Mouse (Mus musculus) lung, embryonic 14.5 days (tissue): ENCODE measurements around the gene Thsd7a. TPM values are rescaled to one million over a fixed set of nuclear protein-coding genes. Genes with fewer than 3 reads are reported as not detected.
A peak's percentile ranks its signal among the peaks of the same experiment; 100 is the strongest.

Experiments used
- ATAC-seq: fragments of 200-750 bp; cut with Nextera tagmentation; 2 replicates; pipeline ENCODE4 v1.8.0; 2017; ENCODE audit warnings: mild to moderate bottlenecking, moderate TSS enrichment, moderate library complexity; ENCODE audit not compliant: insufficient read depth
- DNase-seq: peaks from one replicate; pipeline ENCODE4 v3.0.0-alpha.2; 2015
- H3K27ac ChIP-seq: fragments of 300-500 bp; sonication (generic); 2 replicates; pipeline ENCODE4 v1.5.1; 2014; ENCODE audit warnings: low read depth, mild to moderate bottlenecking, moderate library complexity
- H3K27me3 ChIP-seq: fragments of 300-500 bp; sonication (generic); 2 replicates; pipeline ENCODE4 v1.6.1; 2014; ENCODE audit warnings: low read length, control low read depth; ENCODE audit not compliant: insufficient read depth
- H3K36me3 ChIP-seq: fragments of 300-500 bp; sonication (generic); 2 replicates; pipeline ENCODE4 v1.6.1; 2014; ENCODE audit warnings: control low read depth; ENCODE audit not compliant: insufficient read depth
- H3K4me1 ChIP-seq: fragments of 300-500 bp; sonication (generic); 2 replicates; pipeline ENCODE4 v1.6.1; 2014; ENCODE audit warnings: antibody characterized with exemption, control low read depth; ENCODE audit not compliant: insufficient read depth
- H3K4me2 ChIP-seq: fragments of 300-500 bp; sonication (generic); 2 replicates; pipeline ENCODE4 v1.6.1; 2014; ENCODE audit warnings: mild to moderate bottlenecking
- H3K4me3 ChIP-seq: fragments of 300-500 bp; sonication (generic); 2 replicates; pipeline ENCODE4 v1.5.1; 2014; ENCODE audit warnings: low read depth, low read length
- H3K9ac ChIP-seq: fragments of 300-500 bp; sonication (generic); 2 replicates; pipeline ENCODE4 v1.6.1; 2014
- H3K9me3 ChIP-seq: fragments of 300-500 bp; sonication (generic); 2 replicates; pipeline ENCODE4 v1.6.1; 2016; ENCODE audit warnings: low read depth, low read length, control low read depth
- CTCF ChIP-seq: IDR thresholded peaks from 2 replicates; pipeline ENCODE4 v1.5.1; 2016; ENCODE audit warnings: antibody characterized with exemption, low read depth
- WGBS: fragments of 180-500 bp; shearing (Covaris S2); extraction: QIAGEN DNeasy Blood & Tissue Kit; methylation state at CpG from one replicate; pipeline ENCODE4 v1.1.7; 2014; 5-methylcytosine and 5-hydroxymethylcytosine counted together
- polyA plus RNA-seq: library from polyadenylated mRNA; unstranded; fragments of >200 nt; fragmentation: Nextera tagmentation; extraction: Ambion mirVana; gene quantifications from 2 replicates; pipeline ENCODE4 v1.2.1, GENCODE M21; 2014

Thsd7a gene
- 1.1 and 1.3 TPM in 2 replicates for polyA plus RNA-seq

- Histone ChIP-seq H3K4me2 (peak within 1 kb of the TSS; percentile 80), H3K9ac (peak within 1 kb of the TSS; percentile 48), H3K27ac (peak within 1 kb of the TSS; percentile 42; the same call in 1 of the 2 replicates), H3K4me1 (0 out of 2 replicates have a peak, but pooled peaks cover 3% of the 10 kb centered on the region), H3K9me3 (no peaks in the 10 kb centered on the region), H3K27me3 (no peaks in the 10 kb centered on the region), H3K36me3 (no peaks in the 10 kb centered on the region), H3K4me3 (peak within 1 kb of the TSS; percentile 48)
- DNase-seq = peak; percentile 74
- WGBS = under 1% methylated on average over 56 of the region's 56 CpGs
- TF ChIP-seq CTCF = no peak
- peak; percentile 93 for ATAC-seq
Observed at GRCm38 (mm10) chr6:12748787-12749530, at the start of gene Thsd7a. Gene Thsd7a (minus strand): TSS chr6:12749410.

DNA sequence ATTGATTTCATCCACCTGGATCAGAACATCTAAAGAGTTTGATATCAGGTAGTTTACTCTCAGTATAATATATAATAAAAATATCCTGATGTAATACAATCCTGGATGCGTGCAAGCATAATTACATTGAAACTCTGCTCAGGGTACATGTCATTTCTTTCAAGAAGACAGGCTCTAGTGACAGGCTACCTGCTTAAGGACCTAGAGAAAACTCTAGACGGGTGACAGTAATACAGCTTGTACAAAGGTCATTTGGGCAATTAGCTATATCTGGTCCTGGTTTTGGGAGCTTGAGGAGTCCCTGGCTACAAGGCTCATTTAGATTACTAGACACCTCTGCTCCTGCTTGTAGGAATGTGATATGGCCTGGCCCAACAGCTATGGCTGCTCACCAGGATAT lies 37.9 kb upstream of the Thsd7a start:
- H3K9me3 ChIP-seq = no peaks in the 10 kb centered on the region
- TF ChIP-seq CTCF = no peak
- 64% methylated on average over 2 of the region's 2 CpGs for WGBS
- H3K27me3 ChIP-seq = no peaks in the 10 kb centered on the region
- no peak overlapping the region for H3K27ac ChIP-seq
- H3K4me1 ChIP-seq = no peaks in the 10 kb centered on the region
- H3K9ac ChIP-seq = no peak overlapping the region
- ATAC-seq (no peak), DNase-seq (no peak)
- no peak overlapping the region for H3K4me2 ChIP-seq
- no peaks in the 10 kb centered on the region for H3K36me3 ChIP-seq
- no peak overlapping the region for H3K4me3 ChIP-seq

DNA sequence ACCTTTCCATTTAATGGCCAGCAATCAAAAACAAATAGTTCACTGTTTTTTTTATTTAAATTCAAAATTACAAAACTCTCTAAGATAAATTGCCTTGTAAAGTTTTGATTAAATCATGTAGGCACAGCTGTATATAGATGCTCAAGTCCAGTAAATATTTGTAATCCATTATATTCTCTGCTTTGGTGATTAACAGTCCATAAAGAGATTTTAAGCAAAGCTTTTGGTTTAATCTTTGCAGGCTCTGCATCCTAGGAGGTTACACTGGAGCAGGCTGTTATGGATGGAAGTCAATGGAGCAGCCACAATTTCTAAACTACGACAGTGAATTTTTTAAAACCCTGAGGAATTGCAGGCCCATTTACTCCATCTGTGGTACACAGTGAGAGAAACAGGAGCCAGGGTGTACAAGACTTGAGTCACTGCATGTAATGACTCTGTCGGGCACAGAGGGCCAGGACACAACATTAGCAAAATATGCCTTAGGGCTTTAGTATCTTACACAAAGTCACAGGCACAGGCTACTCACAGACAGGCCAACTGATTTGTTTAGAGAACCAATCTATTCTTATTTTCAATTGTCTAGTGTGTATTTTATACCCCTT lies 37.3 kb upstream of the Thsd7a start:
- no peaks in the 10 kb centered on the region for H3K36me3 ChIP-seq
- no peak for TF ChIP-seq CTCF
- H3K9me3 ChIP-seq = no peaks in the 10 kb centered on the region
- DNase-seq (no peak), ATAC-seq (no peak)
- no peak overlapping the region for H3K4me2 ChIP-seq
- WGBS = 67% methylated on average over 2 of the region's 2 CpGs
- H3K27me3 ChIP-seq = no peaks in the 10 kb centered on the region
- no peaks in the 10 kb centered on the region for H3K4me1 ChIP-seq
- H3K4me3 ChIP-seq = no peak overlapping the region
- no peak overlapping the region for H3K27ac ChIP-seq
- H3K9ac ChIP-seq = no peak overlapping the region

- H3K4me2 ChIP-seq = no peak overlapping the region
- 85% methylated on average over 8 of the region's 8 CpGs for WGBS
- TF ChIP-seq CTCF = no peak
- no peak overlapping the region for H3K4me3 ChIP-seq
- H3K36me3 ChIP-seq = no peaks in the 10 kb centered on the region
- H3K9ac ChIP-seq = no peak overlapping the region
- H3K27me3 ChIP-seq = no peaks in the 10 kb centered on the region
- DNase-seq (no peak), ATAC-seq (no peak)
- no peaks in the 10 kb centered on the region for H3K9me3 ChIP-seq
- H3K27ac ChIP-seq = no peak overlapping the region
- H3K4me1 ChIP-seq = no peaks in the 10 kb centered on the region
Observed at GRCm38 (mm10) chr6:12784918-12785618, 35.9 kb upstream of the Thsd7a start.

DNA sequence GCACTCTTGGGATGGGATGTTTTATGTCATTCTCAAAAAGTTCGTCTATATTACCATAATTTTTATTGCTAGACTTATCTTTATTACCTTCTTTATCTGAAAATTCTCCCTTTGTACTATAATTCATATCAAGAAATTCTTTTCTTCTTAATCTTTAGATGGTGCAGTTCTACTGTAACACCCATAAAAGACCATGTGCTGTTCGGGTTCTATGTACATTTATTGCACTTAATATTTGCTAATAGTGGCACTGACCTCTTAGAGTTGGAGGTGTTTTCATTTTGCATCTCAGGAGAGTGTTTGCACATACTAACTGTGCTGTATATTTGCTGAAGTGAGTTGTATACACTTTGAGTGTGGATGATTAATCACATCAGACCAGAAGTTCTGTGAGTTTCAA lies 23.6 kb upstream of the Thsd7a start:
- no peak overlapping the region for H3K27ac ChIP-seq
- no peak for ATAC-seq

GRCm38 (mm10) chr6:12765191-12765590 lies 16.0 kb upstream of the Thsd7a start:
- WGBS = 77% methylated on average over 6 of the region's 6 CpGs

More for the DNA sequence above, 23.6 kb upstream of the Thsd7a start:
- Histone ChIP-seq H3K27me3 (no peaks in the 10 kb centered on the region), H3K4me3 (no peak overlapping the region), H3K9me3 (no peaks in the 10 kb centered on the region), H3K4me1 (no peaks in the 10 kb centered on the region), H3K9ac (no peak overlapping the region), H3K4me2 (no peak overlapping the region), H3K36me3 (no peaks in the 10 kb centered on the region)
- WGBS = 51% methylated on average over 2 of the region's 2 CpGs
- no peak for TF ChIP-seq CTCF
- no peak for DNase-seq

DNA sequence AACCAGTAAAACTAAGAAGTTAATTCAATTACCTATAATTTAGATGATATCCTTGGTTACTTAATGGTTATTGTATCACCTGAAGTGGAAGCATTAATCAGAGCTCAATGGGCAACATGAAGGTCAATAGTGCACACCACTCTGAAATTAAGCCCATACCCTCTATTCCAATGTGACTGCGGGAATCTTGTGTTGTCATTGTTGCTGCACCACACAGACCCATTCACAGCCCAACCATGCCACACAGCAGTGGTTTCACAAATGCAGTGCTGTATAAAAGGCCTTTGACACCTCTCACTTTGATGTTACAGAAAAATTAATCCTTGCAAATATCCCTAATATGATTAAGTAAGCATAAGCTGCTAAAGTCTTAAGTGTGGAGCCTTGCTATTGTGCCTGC lies 15.4 kb upstream of the Thsd7a start:
- Histone ChIP-seq H3K9ac (no peak overlapping the region), H3K4me1 (no peaks in the 10 kb centered on the region), H3K4me3 (no peak overlapping the region), H3K27me3 (no peaks in the 10 kb centered on the region), H3K36me3 (no peaks in the 10 kb centered on the region), H3K27ac (no peak overlapping the region), H3K4me2 (no peak overlapping the region), H3K9me3 (no peaks in the 10 kb centered on the region)
- TF ChIP-seq CTCF = no peak
- 86% methylated on average over 1 of the region's 1 CpGs for WGBS
- ATAC-seq = no peak
- DNase-seq = no peak

More at GRCm38 (mm10) chr6:12765191-12765590, 16.0 kb upstream of the Thsd7a start:
- H3K36me3 ChIP-seq = no peaks in the 10 kb centered on the region
- H3K27me3 ChIP-seq = no peaks in the 10 kb centered on the region
- H3K4me1 ChIP-seq = no peaks in the 10 kb centered on the region
- H3K9ac ChIP-seq = no peak overlapping the region
- H3K9me3 ChIP-seq = no peaks in the 10 kb centered on the region
- ATAC-seq = no peak
- TF ChIP-seq CTCF = no peak
- no peak overlapping the region for H3K4me3 ChIP-seq
- H3K27ac ChIP-seq = no peak overlapping the region
- DNase-seq = no peak
- H3K4me2 ChIP-seq = no peak overlapping the region
